Mouse (Mus musculus): ENCODE measurements around the gene Map7d3. TPM values are rescaled to one million over a fixed set of nuclear protein-coding genes. Genes with fewer than 3 reads are reported as not detected.

The Map7d3 gene
- polyA plus RNA-seq, 1 experiment from 2014 or later, result 3.7 TPM

- no peaks in the 10 kb centered on the region for H3K36me3 ChIP-seq
- no peak overlapping the region for H3K27ac ChIP-seq
- no peak for ATAC-seq (ENCODE audit: insufficient number of reproducible peaks, low FRiP score, low TSS enrichment, low read depth)
- no peak overlapping the region for H3K4me2 ChIP-seq
- H3K27me3 ChIP-seq, result no peaks in the 10 kb centered on the region
- no peak overlapping the region for H3K9ac ChIP-seq
- no peaks in the 10 kb centered on the region for H3K9me3 ChIP-seq
- no peaks in the 10 kb centered on the region for H3K4me1 ChIP-seq
- H3K4me3 ChIP-seq, result no peak overlapping the region
Observed at GRCm38 (mm10) chrX:56769838-56770237, 52.3 kb downstream of the Map7d3 start.

GRCm38 (mm10) chrX:56760257-56760760, 61.8 kb downstream of the Map7d3 start:
- 84% methylated on average over 3 of the region's 3 CpGs for WGBS
- no peak for ATAC-seq (ENCODE audit: insufficient number of reproducible peaks, low FRiP score, low TSS enrichment, low read depth)
- H3K4me1 ChIP-seq, result no peaks in the 10 kb centered on the region
- no peaks in the 10 kb centered on the region for H3K27me3 ChIP-seq
- H3K4me3 ChIP-seq, result no peak overlapping the region
- H3K9me3 ChIP-seq, result no peaks in the 10 kb centered on the region
- no peaks in the 10 kb centered on the region for H3K36me3 ChIP-seq
- no peak overlapping the region for H3K27ac ChIP-seq
- H3K4me2 ChIP-seq, result no peak overlapping the region
- H3K9ac ChIP-seq, result no peak overlapping the region

DNA sequence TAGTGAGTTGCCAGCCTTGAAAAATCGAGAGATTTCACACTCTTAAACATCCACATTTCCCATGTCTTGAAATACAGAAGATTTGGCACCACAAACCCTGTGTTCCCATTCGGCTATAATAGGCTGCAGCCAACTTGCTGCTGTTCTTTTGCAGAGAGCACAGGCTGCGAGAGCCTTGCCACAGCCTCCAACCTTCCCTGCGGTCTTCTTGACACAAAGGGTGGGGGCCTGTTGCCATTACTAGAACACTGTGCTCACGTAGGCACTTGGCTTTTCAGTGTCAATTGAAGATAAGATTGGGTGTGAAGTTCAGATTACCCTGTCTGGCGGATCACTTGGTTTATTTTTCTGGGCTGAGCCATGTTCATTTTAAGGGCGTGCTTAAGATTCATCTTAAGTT, 65.8 kb downstream of the Map7d3 start:
- H3K27ac ChIP-seq, result no peak overlapping the region
- H3K4me2 ChIP-seq, result no peak overlapping the region
- no peaks in the 10 kb centered on the region for H3K27me3 ChIP-seq
- H3K4me1 ChIP-seq, result no peaks in the 10 kb centered on the region
- WGBS, result 74% methylated on average over 7 of the region's 7 CpGs
- H3K9ac ChIP-seq, result no peak overlapping the region
- ATAC-seq (ENCODE audit: insufficient number of reproducible peaks, low FRiP score, low TSS enrichment, low read depth), result no peak
- no peak overlapping the region for H3K4me3 ChIP-seq
- no peaks in the 10 kb centered on the region for H3K9me3 ChIP-seq
- H3K36me3 ChIP-seq, result no peaks in the 10 kb centered on the region

GRCm38 (mm10) chrX:56755646-56756045, 66.5 kb downstream of the Map7d3 start:
- no peaks in the 10 kb centered on the region for H3K27me3 ChIP-seq
- WGBS, result 43% methylated on average over 2 of the region's 2 CpGs
- ATAC-seq (ENCODE audit: insufficient number of reproducible peaks, low FRiP score, low TSS enrichment, low read depth), result no peak
- H3K27ac ChIP-seq, result no peak overlapping the region
- H3K4me1 ChIP-seq, result no peaks in the 10 kb centered on the region
- no peak overlapping the region for H3K9ac ChIP-seq
- no peak overlapping the region for H3K4me3 ChIP-seq
- no peaks in the 10 kb centered on the region for H3K36me3 ChIP-seq
- H3K9me3 ChIP-seq, result no peaks in the 10 kb centered on the region
- H3K4me2 ChIP-seq, result no peak overlapping the region

DNA sequence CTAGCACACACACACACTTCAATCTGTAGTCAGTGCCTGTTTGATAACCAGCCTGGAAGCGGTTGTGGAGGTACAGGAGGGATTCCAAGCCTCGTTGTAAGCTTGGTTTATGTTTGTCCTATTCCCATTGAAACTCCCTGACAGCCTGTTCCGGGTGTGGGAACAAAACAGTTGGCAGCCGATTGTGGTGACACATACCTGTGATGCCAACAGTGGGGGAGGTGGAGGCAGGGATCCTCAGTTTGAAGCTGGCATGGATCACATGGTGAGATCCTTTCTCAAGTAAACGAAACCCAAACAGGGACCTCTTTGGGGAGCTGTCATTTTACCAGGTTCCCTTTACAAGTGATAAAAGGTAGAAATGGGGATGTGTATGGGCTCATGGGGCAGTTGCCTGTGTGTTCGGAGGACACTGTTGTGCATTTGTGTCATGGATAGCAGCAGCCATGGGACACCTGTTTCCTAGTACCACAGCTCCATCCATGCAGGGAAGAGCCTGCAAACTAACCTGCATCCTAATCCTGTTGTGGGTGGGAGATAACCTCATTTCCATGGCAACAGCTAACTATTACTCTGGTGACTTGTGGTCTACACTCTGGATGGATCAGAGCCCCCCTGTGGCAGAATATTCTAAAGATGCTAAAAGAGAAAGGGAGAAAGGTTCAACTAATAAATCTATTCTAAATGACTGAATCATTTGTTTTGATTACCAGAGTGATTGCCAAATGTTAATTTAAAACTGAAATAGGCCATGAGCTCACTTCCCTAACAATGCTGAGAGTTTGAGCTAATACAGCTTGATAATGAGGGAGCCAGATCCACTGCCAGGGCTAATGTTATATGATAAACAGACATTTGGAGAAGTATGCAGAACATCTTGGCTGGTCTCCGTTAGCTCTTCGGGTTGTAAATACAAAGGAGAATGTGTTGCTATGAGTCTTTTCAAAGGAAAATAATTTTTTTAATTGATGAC, 68.5 kb downstream of the Map7d3 start:
- H3K36me3 ChIP-seq, result no peaks in the 10 kb centered on the region
- no peak overlapping the region for H3K27ac ChIP-seq
- no peak for ATAC-seq (ENCODE audit: insufficient number of reproducible peaks, low FRiP score, low TSS enrichment, low read depth)
- H3K4me3 ChIP-seq, result no peak overlapping the region
- H3K27me3 ChIP-seq, result no peaks in the 10 kb centered on the region
- no peaks in the 10 kb centered on the region for H3K4me1 ChIP-seq
- WGBS, result 70% methylated on average over 8 of the region's 8 CpGs
- H3K9me3 ChIP-seq, result no peaks in the 10 kb centered on the region
- H3K4me2 ChIP-seq, result no peak overlapping the region
- no peak overlapping the region for H3K9ac ChIP-seq

DNA sequence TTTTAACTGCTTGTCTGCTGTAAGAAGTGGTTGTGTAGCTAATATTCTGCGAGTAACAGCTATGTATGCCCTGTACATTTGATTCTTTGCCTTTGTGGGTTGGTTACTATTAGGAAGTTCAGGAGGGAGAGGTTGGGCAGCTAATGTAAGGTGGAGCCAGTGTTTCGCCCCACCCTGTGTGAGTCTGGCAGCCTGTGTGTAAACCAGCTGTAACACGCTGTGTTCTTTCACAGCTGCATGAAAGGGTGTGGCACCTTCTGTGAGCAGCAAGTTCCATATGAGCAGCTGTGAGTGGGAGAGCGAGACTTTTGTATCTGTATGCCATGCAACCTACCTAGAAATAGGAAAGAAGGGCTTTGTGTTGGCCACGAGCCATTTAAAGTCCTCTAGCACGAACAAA, 70.0 kb downstream of the Map7d3 start:
- Histone ChIP-seq H3K4me1 (no peaks in the 10 kb centered on the region), H3K9ac (no peak overlapping the region), H3K36me3 (no peaks in the 10 kb centered on the region), H3K27ac (no peak overlapping the region), H3K4me3 (no peak overlapping the region), H3K27me3 (no peaks in the 10 kb centered on the region), H3K9me3 (no peaks in the 10 kb centered on the region), H3K4me2 (no peak overlapping the region)
- 57% methylated on average over 6 of the region's 6 CpGs for WGBS
- no peak for ATAC-seq (ENCODE audit: insufficient number of reproducible peaks, low FRiP score, low TSS enrichment, low read depth)

DNA sequence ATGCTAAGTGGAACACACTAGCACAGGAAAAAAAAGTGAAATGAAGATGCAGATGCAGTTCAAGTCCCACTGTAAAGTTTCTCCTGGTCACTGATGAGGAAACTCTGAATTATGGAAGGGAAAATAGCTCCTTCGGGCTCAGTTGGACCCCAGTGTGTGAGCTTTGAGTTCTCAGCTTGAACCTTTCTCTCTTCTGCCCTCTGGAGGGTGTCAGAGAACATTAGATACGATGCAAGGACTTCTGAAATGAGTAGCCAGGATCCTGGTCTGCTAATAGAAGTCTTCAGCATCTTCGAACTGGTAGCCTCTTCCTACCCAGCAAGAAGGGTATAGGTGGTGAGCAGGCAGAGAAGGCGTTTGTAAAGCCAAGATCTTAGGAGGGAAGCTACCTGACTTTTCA, 70.6 kb downstream of the Map7d3 start:
- no peaks in the 10 kb centered on the region for H3K4me1 ChIP-seq
- no peak overlapping the region for H3K4me3 ChIP-seq
- H3K9ac ChIP-seq, result no peak overlapping the region
- ATAC-seq (ENCODE audit: insufficient number of reproducible peaks, low FRiP score, low TSS enrichment, low read depth), result no peak
- H3K36me3 ChIP-seq, result no peaks in the 10 kb centered on the region
- H3K4me2 ChIP-seq, result no peak overlapping the region
- no peaks in the 10 kb centered on the region for H3K27me3 ChIP-seq
- H3K9me3 ChIP-seq, result no peaks in the 10 kb centered on the region
- H3K27ac ChIP-seq, result no peak overlapping the region
- 57% methylated on average over 4 of the region's 4 CpGs for WGBS

Other genes with a start within 250 kb of the Map7d3 start
- gene Mmgt1, start 224.3 kb downstream of the Map7d3 start, polyA plus RNA-seq (2015; fragmentation: Nextera tagmentation; extraction: Ambion mirVana), result 24.3 and 24.5 TPM in 2 replicates
- 12.3 and 16.7 TPM in 2 replicates for gene Slc9a6, start 212.6 kb downstream of the Map7d3 start, polyA plus RNA-seq (2015; fragmentation: Nextera tagmentation; extraction: Ambion mirVana)
- 143 and 368 TPM in 2 replicates for gene Fhl1, start 90.5 kb downstream of the Map7d3 start, polyA plus RNA-seq (2015; fragmentation: Nextera tagmentation; extraction: Ambion mirVana)
- gene Adgrg4, start 47.8 kb upstream of the Map7d3 start, polyA plus RNA-seq (2015; fragmentation: Nextera tagmentation; extraction: Ambion mirVana), result 0.04 TPM in 1 of 2 replicates, not detected in the other
- gene Brs3, start 220.7 kb upstream of the Map7d3 start, polyA plus RNA-seq (2015; fragmentation: Nextera tagmentation; extraction: Ambion mirVana), result not detected in 2 replicates
- gene Htatsf1, start 231.3 kb upstream of the Map7d3 start, polyA plus RNA-seq (2015; fragmentation: Nextera tagmentation; extraction: Ambion mirVana), result 75.4 and 79.5 TPM in 2 replicates

All from limb, embryonic 15.5 days (tissue).